Mouse (Mus musculus) ovary, postnatal 14 days (tissue): ENCODE data around the gene Sidt1.

Experiments
- DNase-seq: peaks from one replicate; pipeline ENCODE4 v3.0.0; 2022; ENCODE audit warnings: low spot score

Gene Sidt1

DNA sequence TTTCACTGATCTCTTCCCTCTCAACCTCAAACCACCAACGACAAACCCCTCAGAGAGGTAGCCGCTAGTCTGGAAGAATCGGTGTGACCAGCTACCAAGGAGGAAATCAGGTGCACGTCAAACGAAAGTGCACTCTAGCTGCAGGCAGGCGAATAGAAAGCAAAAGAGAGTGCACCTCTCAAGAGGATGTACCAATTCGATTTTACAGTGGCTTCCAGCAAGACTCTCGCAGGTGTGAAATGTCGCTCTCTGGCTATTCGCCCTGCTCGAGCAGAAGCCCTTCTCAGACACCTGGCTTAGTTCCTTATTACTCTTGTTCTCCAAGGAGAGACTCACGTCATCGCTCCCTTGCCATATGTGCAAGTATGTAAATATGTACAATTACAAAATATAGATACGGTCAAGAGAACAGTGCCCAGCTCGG, at the start of gene Sidt1:
Sidt1 (minus strand) TSS at position 336 of the 424 bp plus-strand sequence.
- no peak for DNase-seq

DNA sequence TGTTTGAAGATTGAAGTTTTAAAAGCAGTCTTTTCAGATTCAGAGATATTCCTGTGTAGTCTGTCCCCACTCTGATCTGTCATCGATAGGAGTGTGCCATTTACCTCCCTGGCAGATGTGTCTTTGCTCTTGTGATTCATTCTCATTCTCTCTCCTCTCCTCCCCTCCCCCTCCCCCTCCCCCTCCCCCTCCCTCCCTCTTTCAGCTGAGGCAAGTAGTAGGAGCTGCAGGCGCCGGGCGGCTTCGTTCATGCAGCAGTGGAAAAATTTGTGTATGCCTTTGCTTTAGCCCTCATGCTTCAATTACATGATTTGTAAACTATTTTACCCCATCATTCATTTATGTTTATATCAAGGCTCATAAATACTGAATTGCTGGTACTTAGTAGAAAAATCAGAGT, 48.6 kb upstream of the Sidt1 start:
- DNase-seq, result no peak

DNA sequence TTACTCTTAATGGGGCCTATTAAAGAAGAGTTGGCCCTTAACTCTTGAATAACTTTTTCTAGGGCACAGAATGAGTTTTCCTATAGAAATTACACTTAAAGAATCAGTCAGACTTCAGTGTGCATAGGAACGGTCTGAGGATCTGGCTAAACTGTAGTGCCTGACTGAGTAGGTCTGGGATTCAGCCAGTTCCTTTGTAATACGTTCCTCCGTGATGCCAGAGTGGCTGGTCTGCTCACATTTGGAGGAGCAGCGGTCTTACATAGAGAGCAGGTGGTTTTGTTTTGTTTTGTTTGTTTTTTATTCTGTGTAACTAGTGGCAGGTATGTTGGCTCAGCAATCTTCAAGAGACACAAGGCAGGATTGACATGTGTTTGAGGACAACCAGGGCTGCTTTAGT, 47.0 kb upstream of the Sidt1 start:
- DNase-seq, result no peak

DNA sequence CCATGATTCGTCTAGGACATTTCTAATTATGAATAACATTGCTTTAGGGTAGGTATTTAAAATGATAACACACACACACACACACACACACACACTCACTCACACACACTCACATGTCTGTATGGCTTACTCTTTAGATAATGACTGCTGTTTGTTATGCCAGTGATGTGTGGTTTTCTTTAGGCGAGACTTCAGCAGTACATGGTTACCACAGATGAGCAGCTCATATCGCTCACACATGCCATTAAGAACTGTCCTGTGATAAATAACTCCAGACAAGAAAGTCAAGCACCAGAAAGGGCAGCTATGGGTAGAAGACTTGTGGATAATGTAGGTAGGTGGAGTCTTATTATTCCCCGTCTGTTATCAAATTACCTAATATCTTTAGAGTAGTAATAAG, 42.5 kb upstream of the Sidt1 start:
- no peak for DNase-seq

DNA sequence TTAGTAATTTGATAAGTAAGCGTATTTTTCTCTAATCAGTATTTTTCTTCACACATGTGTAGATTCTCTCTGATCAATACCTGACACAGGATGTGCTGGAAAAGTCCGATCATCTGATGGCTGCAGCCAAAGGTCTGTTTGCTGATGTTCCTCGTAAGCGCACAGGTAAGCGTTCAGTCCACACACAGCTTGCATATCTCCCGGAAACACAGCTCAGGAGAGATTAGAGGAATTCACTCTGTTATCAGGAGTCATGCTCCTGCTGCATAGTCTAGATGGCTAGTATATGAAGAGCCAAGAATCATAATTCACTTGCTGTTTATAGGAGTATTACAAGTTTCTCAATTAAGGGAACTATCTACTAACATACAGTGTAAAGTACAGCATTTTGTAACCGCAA, 32.5 kb upstream of the Sidt1 start:
- no peak for DNase-seq

DNA sequence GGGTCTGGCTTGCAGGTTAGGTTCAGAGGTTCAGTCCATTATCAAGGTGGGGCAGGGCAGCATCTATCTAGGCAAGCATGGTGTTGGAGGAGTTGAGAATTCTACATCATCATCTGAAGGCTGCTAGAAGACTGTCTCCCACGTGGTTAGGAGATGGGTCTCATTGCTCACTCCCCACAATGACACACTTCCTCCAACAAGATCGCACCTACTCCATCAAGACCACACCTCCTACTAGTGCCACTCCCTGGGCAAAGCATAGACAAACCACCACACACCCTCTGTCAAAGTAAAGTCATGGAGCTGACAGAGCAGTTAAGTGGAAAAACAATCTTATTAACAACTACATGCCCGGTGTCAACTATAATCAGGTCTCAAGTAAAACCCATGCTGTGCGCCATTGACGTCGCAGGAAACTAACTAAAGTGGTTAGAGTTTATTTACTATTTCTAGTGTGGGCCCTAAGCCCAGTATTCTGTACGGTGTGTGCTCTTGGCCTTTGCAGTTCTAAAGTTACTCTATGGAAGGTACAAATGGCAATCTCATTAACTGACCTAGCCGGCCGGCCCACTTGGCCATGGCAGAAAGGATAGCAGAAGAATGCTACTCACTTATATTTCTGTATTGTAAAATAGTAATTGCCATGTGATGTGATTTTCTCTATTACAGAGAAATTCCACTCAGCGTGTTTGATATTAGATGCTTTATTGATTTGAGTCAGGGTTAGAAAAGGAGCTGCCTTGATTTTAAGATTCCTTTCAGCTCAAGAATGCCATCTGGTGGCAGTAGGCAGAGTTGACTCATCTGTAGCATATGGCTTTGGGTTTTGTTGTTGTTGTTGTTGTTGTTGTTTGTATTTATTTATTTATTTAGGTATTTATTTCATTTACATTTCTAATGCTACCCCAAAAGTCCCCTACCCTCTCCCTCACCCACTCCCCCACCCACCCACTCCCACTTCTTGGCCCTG, 29.2 kb upstream of the Sidt1 start:
- DNase-seq, result no peak

DNA sequence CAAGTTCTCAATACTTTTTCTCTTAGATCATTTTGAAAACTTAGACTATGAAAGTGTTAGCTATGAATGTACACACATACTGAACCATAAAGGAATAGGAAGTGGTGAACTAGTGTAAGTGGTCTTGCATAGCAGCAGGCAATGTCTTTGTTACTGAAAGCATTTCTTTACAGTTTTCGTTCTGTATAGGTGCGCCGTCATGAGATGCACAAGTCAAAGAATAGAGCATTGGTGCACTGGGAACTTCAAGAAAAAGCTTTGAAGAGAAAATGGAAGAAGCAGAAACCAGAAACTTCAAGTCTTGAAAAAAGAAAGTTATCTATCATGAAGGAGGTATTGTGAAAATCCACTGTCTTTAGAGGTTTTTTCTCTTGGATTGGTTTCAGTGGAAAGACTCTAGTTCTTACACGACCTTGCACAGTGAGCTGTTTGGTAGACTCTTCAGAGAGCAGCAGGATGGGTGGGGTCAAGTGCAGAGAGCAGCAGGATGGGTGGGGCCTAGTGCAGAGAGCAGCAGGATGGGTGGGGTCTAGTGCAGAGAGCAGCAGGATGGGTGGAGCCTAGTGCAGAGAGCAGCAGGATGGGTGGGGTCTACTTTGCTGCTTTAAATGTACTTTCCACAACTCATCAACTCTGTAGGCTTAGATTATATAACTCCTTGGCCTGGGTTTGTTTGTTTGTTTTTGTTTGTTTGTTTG, 24.7 kb upstream of the Sidt1 start:
- DNase-seq, result no peak

DNA sequence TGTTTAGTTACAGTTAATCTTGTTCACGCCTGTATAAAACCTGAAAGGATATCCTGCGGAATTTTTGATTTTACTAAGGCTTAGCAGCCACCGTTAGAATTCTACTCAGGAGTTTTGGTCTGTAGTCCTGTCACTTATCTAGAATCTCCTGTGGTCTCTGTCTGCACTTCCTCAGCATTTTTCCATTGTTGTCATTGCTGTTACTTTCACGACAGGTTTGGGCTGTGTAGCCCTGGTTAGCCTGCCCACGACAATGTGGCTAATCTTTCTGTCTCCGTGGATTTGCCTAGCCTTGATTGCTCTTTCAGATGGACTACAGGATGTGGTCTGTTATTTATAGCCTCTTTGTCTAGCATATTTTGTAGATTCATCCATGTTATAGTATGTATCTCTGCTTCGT, 23.3 kb upstream of the Sidt1 start:
- no peak for DNase-seq

DNA sequence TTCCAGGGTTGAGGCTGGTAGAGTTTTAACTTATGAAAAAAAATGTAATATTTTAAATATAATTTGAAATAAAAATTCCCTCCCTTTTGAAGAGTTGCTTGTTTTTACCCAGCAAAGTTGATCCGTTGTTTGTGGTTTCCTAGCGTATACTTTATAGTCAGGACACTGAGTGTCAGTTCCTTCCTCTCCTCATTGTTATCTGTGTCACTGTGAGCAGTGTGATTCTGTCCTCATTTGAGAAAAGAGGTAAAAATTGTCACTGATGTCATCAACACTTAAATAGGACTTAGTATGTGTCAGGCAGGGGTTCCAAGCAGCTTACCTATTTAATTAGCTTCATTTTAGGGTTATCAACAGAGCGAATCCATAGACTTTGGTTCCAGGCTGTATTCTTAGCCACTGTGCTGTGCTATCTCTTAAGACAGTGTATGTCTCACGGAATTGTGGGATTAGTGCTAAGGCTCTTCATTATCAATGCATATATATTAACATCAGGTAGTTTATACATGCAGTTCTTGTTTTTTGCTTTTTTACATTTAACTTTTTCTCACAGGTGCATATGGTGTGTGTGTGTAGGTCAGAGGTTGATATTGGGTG, 16.9 kb upstream of the Sidt1 start:
- DNase-seq, result no peak

DNA sequence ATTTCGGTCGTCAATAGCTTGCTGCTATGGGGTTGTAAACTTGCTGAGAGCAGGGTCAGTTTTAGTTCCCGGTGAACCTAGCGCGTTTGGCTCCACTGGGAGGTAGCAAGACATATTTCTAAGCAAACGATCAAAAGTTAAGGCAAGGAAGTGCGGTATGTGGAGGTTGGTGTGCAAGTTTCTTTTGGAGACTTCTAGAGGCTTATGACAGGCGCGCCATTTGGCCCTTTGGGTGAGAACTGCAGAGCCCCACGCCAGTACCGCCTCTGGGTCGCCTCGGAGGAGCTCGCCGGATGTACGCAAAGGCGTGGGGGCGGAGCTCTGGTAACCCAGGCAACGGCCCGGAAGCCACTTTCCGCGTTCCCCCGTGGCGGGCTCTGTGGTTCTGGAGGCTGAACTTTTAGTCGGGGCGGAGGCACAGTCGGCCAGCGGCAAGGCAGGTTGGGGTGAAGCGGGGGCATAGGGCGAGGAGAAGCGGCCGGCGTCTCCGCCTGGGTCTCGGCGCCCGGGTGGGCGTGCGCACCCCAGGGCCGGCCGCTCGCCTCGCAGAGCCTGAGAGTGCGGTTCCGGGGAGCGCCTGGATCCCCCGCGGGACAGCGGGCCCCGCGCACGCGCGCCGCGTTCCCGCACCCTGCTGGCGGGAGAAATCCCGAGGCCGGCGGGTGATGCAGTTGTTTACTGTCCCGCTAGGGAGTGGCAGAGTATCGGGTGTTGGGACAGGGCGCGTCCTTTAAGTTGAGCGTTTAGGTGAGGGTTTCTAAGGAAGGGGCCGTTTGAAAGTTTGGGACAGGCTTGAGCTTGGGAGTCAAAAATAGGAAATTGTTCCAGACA, 14.3 kb upstream of the Sidt1 start, which contains the start of gene Spice1:
Spice1 (plus strand) TSS at position 51 of the 831 bp plus-strand sequence.
- DNase-seq, result peak; percentile 91

DNA sequence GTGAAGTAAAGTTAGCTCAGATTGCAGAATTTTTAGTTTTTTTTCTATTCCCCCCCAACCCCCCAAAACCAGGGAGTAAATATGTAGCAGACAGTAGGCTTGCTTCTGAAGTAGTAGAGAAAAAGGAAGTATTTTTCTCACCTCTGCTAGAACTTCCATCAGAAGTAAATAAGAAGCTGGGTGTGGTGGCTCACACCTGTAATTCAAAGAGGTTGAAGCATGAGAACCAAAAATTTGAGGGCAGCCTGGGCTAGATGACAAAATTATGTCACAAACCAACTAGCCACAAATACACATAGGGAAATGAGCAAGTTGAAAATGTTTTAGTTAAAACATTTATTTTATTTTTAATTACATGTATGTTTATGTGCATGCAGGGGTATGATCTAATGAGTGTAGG, 4.5 kb upstream of the Sidt1 start:
- DNase-seq, result no peak

DNA sequence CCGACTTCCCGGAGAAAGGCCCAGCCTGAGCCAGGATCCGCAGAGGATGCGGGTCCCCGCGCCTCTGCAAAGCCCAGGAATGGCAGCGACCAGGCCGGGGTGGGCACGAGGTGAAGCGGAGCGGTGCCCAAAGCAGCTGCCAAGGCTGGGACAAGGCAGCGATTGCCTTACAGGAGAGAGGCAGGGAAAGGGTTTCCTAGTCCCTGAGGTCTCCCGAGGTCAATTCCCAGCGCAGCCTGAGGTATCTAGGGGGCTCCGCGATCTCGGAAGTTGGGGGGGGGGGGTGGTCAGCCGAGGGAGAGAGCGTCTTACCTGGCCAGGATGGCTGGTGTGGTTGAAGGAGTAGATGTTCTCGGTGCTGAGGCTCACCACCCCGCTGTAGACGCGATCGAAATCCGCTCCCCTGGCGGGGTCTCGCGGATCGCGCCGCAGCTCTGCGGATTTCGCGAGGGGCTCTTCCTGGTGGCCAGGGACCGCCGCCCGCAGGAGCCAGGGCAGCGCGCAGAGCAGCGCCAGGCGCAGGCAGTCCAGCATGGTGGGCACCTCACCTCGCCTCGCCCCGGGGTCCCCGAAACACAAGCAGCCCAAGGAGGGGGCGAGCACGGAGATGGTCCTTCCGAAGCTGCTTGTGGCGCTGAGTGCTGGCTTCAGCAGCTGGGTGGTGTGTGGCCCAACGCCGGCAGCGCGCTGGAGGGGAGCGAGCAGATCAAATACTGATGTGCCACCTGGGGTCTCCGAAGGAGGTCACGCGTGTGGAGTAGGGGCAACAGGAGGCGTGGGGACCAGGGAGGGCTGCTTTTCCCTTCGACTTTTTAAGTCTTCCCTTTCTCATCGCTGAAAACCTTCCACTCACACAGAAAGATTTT, 768 bp downstream of the Sidt1 start:
- DNase-seq, result peak; percentile 9

DNA sequence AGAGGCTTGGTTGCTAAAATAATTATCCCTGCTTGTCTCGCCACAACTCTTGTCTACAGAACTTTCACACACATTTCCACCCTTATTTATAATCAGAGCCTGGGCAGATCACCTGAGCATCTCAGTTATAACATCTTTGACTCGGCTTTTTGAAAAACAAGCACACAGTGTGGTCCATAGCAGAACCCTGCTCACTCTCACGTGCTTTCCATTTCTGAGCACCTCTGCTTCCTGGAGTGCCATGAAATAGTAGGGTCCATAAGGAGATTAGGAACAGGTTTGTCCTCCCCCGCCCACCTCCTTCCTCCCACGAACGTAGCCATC, 1.4 kb downstream of the Sidt1 start:
- DNase-seq, result no peak

DNA sequence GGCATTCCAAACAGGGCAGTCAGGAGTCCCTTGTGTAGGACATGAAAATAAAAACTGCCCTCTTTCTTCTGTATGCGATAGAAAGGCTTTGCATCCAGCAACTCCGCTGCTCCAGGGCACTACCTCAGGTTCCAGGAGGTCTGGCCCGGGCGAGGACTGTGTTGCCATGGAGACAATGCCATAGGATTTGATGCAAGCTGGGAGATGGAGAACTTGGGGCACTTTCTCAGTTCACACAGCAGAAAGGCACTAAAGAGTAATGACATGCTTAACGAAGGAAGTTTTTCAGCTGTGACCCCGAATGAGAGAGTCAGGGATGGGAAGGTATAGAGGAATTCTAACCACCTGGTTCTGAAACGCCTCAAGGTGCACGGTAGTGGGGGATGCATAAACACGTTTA, 1.8 kb downstream of the Sidt1 start:
- DNase-seq, result no peak

DNA sequence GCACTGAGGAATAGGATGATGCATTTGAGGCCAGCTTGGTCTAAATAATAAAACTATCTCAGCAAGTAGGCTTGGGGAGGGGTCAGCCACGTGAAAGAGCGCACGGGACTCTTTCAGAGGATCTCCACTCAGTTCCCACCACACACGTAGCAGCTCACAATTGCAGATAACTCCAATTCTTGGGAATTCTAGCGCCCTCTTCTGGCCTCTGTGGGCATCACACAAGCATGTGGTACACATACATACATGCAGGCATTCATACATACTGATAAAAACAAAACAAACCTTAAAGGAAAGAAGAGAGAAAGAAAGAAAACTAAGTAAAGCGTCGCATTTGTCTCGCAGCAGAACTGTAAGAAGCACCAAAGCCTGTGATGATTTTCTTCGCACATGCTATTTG, 2.3 kb downstream of the Sidt1 start:
- DNase-seq, result no peak

DNA sequence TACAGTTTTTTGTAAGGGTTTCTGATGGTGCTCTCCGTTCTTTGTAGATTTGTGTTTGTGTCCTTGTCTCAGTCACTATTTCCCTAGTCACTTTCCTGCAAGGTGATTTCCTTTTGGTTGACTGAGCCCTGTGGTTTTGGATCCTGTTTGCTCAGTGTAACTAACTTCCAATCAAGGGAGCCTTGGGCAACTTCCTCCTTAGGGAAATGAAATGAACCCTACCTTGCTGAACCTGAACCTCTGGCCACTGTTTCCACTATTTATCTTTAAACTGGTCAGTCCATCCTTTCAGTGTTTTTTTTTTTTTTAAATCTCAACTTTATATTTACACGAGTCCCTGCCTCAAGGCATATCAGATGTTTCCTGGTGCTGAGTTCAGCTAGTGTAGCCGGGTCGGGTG, 4.4 kb downstream of the Sidt1 start:
- no peak for DNase-seq

DNA sequence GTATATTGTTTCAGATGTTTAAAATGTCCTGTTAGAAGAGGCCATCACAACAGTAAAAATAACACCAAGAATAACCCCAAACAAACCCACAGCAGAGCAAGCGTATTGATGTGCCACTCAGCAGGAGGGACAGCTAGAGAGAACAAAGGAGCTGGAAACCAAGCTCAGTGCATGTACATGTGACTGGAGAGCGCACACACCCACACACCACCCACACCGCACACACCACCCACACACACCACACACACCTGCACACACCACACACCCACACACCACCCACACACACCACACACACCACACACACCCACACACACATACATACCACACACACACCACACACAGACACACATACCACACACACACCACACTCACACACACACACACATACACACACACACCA, 12.8 kb downstream of the Sidt1 start:
- DNase-seq, result no peak

DNA sequence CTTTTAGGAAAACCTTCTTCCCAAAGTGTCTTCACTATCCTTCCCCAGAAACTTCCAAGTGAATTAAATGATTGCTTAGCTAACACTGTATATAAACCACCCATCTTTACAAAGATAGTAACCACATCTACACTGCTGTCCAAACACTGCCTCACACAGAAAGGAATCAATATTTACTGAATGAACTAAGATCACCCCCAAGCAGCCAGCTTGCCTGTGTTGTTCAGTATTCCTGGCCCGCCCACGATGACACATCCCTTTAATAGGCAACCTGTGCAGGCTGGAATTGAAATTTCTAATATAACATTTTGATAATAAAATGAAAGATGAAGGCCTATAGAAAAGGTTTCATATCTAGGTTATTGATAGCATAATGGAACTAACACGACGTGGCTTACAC, 16.6 kb downstream of the Sidt1 start:
- DNase-seq, result no peak

DNA sequence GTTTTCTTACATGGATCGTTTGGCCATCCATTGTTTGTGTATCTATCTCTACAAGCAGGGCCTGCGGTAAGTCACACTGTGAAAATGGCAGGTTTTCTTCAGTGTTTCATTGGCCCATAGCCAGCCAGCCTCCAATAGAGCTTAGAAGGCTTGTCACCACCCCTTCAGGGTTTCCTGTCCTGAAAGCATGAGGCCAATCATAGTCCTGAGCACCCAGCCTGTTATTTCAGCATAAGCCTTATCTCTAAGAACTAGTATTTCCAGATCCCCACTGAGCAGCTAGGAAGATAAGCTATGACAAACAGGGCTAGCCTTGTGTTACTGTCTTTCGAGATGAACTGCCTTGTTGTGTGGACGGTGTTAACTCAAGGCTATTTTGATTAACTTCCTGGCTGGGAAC, 19.6 kb downstream of the Sidt1 start:
- no peak for DNase-seq

DNA sequence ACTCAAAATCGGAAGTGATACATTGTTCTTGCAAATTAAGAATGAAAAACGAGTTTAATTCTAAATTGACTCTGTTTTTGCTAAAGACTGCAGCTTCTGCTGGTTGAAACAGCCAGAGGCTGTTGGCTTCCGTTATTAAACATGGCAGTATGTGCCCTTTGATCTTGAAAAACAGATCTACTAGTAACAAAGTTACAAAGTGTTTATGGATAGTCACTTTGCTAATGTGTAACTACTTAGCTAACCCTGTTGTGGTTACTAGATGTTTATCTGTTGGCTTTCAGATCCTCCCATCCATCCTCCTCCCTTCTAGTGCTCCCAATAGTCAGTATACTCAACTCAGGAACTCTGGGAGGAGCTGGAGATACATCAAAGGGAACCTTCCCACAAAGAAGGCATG, 27.4 kb downstream of the Sidt1 start:
- no peak for DNase-seq

DNA sequence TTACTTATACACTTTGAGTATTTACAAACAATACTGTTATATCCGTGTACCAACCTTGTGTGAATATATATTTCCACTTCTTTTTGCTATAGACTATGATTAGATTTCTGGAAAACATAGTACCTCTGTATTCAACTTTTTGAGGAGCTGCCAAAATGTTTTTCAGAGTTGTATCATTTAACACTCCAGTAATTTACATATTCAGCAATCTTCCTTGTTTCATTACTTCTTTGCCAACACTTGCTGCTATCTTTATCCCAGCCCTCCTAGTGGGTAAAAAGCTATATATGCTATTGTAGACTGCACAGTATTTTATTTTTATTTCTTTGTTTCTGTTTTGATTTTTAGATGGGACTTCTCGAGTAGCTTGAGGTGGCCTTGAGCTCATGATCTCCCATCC, 29.2 kb downstream of the Sidt1 start:
- no peak for DNase-seq
